In genomic region chr15:100615825-100616220, GRCm38 (mm10) we compare ENCODE assay signal across 8 mouse cellular contexts. TPM values are rescaled to one million over a fixed set of nuclear protein-coding genes. Genes with fewer than 3 reads are reported as not detected.
DNase-seq lines count a peak whose midpoint lies in the region; ATAC-seq lines count a peak whose summit lies in the region.

No protein-coding gene starts in this region.

- H3K4me2 ChIP-seq in heart, embryonic 12.5 days = peak overlapping the region; percentile 80
- peak overlapping the region; percentile 74 for H3K4me2 ChIP-seq in kidney, embryonic 16.5 days (replicated peaks; ENCODE audit: low read depth, low read length)
- H3K4me2 ChIP-seq in liver, embryonic 12.5 days = peak overlapping the region; percentile 92
- peak overlapping the region; percentile 67 for H3K4me2 ChIP-seq in stomach, embryonic 14.5 days (replicated peaks; ENCODE audit: low read depth, low read length)

- H3K9me3 ChIP-seq in erythroblast, embryonic 14.5 days (ENCODE audit: control insufficient read depth, low read length) = no peaks in the 10 kb centered on the region
- no peaks in the 10 kb centered on the region for H3K9me3 ChIP-seq in heart, embryonic 12.5 days (replicated peaks)
- no peaks in the 10 kb centered on the region for H3K9me3 ChIP-seq in kidney, embryonic 16.5 days (ENCODE audit: low read length)
- H3K9me3 ChIP-seq in liver, embryonic 12.5 days (replicated peaks) = no peaks in the 10 kb centered on the region
- H3K9me3 ChIP-seq in stomach, embryonic 14.5 days (ENCODE audit: control insufficient read depth, low read depth, low read length) = no peaks in the 10 kb centered on the region

- peak overlapping the region; percentile 97 for H3K9ac ChIP-seq in heart, embryonic 12.5 days
- H3K9ac ChIP-seq in kidney, embryonic 16.5 days (replicated peaks; ENCODE audit: low read length) = peak overlapping the region; percentile 97
- peak overlapping the region; percentile 99 for H3K9ac ChIP-seq in liver, embryonic 12.5 days
- H3K9ac ChIP-seq in stomach, embryonic 14.5 days (replicated peaks; ENCODE audit: low read depth, low read length) = peak overlapping the region; percentile 60

- DNase-seq in brain, embryonic 18.5 days (ENCODE audit: low read depth, low spot score) = peak; percentile 80
- peak; percentile 74 to 83 for DNase-seq in natural killer cell, adult 2 months (ENCODE audit: low spot score in 2 of 2)

- peak overlapping the region; percentile 89 for H3K4me3 ChIP-seq in erythroblast, embryonic 14.5 days (replicated peaks)
- H3K4me3 ChIP-seq in heart, embryonic 12.5 days = peak overlapping the region; percentile 99
- peak overlapping the region; percentile 91 for H3K4me3 ChIP-seq in kidney, embryonic 16.5 days (ENCODE audit: low read length)
- peak overlapping the region; percentile 97 for H3K4me3 ChIP-seq in liver, embryonic 12.5 days
- H3K4me3 ChIP-seq in stomach, embryonic 14.5 days (ENCODE audit: low read depth, low read length) = peak overlapping the region; percentile 60

- H3K27me3 ChIP-seq in erythroblast, embryonic 14.5 days (ENCODE audit: control insufficient read depth) = no peaks in the 10 kb centered on the region
- H3K27me3 ChIP-seq in heart, embryonic 12.5 days (replicated peaks) = no peaks in the 10 kb centered on the region
- no peaks in the 10 kb centered on the region for H3K27me3 ChIP-seq in kidney, embryonic 16.5 days (ENCODE audit: insufficient read depth, low read length)
- H3K27me3 ChIP-seq in liver, embryonic 12.5 days (replicated peaks) = no peaks in the 10 kb centered on the region
- H3K27me3 ChIP-seq in stomach, embryonic 14.5 days (ENCODE audit: control insufficient read depth, insufficient read depth, low read length) = no peaks in the 10 kb centered on the region

- under 1% methylated on average over 39 of the region's 43 CpGs for WGBS in heart, embryonic 12.5 days
- under 1% methylated on average over 36 of the region's 43 CpGs for WGBS in kidney, embryonic 16.5 days
- WGBS in liver, embryonic 12.5 days (ENCODE audit: insufficient replicate concordance) = under 1% methylated on average over 40 of the region's 43 CpGs
- WGBS in stomach, embryonic 14.5 days = under 1% methylated on average over 43 of the region's 43 CpGs

- peak; percentile 40 for ATAC-seq in CD4-positive, CD25-positive, alpha-beta regulatory T cell, adult 4 months
- ATAC-seq in heart, embryonic 12.5 days (ENCODE audit: insufficient number of reproducible peaks, low FRiP score) = peak; percentile 83
- peak; percentile 87 for ATAC-seq in kidney, embryonic 16.5 days (ENCODE audit: low FRiP score, low TSS enrichment)
- ATAC-seq in liver, embryonic 12.5 days = peak; percentile 78
- peak; percentile 85 for ATAC-seq in stomach, embryonic 14.5 days (ENCODE audit: insufficient number of reproducible peaks, insufficient read depth, low FRiP score, low read depth)

- H3K27ac ChIP-seq in heart, embryonic 12.5 days (ENCODE audit: poor library complexity, severe bottlenecking) = peak overlapping the region; percentile 99
- H3K27ac ChIP-seq in kidney, embryonic 16.5 days (ENCODE audit: low read length) = peak overlapping the region; percentile 99
- peak overlapping the region; percentile 99 for H3K27ac ChIP-seq in liver, embryonic 12.5 days
- peak overlapping the region; percentile 93 for H3K27ac ChIP-seq in stomach, embryonic 14.5 days (ENCODE audit: low read length)

- H3K4me1 ChIP-seq in erythroblast, embryonic 14.5 days (ENCODE audit: control insufficient read depth) = peaks cover 33% of the 10 kb centered on the region
- peaks cover 17% of the 10 kb centered on the region for H3K4me1 ChIP-seq in heart, embryonic 12.5 days (replicated peaks)
- H3K4me1 ChIP-seq in kidney, embryonic 16.5 days (ENCODE audit: insufficient read depth, low read length) = peaks cover 24% of the 10 kb centered on the region
- peaks cover 30% of the 10 kb centered on the region for H3K4me1 ChIP-seq in liver, embryonic 12.5 days
- peaks cover 3% of the 10 kb centered on the region; the same call in 1 of the 2 replicates for H3K4me1 ChIP-seq in stomach, embryonic 14.5 days (ENCODE audit: control insufficient read depth, insufficient read depth, low read length)

- peaks cover 46% of the 10 kb centered on the region for H3K36me3 ChIP-seq in erythroblast, embryonic 14.5 days (ENCODE audit: control insufficient read depth)
- H3K36me3 ChIP-seq in heart, embryonic 12.5 days = peaks cover 36% of the 10 kb centered on the region
- H3K36me3 ChIP-seq in kidney, embryonic 16.5 days (ENCODE audit: insufficient read depth, low read length) = peaks cover 29% of the 10 kb centered on the region
- peaks cover 41% of the 10 kb centered on the region for H3K36me3 ChIP-seq in liver, embryonic 12.5 days
- peaks cover 19% of the 10 kb centered on the region for H3K36me3 ChIP-seq in stomach, embryonic 14.5 days (ENCODE audit: control insufficient read depth, insufficient read depth, low read length)

RNA-seq across cellular contexts. Expression of gene Dazap2, which starts 0.7 kb away (rescaled TPM):
- polyA plus RNA-seq in CD4-positive, CD25-positive, alpha-beta regulatory T cell, adult 4 months (2017; shearing (Covaris generic)) = 100 to 1,000 TPM; 682 to 766 TPM
- 6.5 and 6.8 TPM in 2 replicates for polyA plus RNA-seq in erythroblast, embryonic 14.5 days (2012)
- 193 and 200 TPM in 2 replicates for polyA plus RNA-seq in heart, embryonic 12.5 days (2016; fragmentation: Nextera tagmentation; extraction: Ambion mirVana)
- polyA plus RNA-seq in kidney, embryonic 16.5 days (2015; fragmentation: Nextera tagmentation; extraction: Ambion mirVana) = 262 and 290 TPM in 2 replicates
- 163 and 167 TPM in 2 replicates for polyA plus RNA-seq in liver, embryonic 12.5 days (2016; fragmentation: Nextera tagmentation; extraction: Ambion mirVana)
- polyA plus RNA-seq in stomach, embryonic 14.5 days (2014; fragmentation: Nextera tagmentation; extraction: Ambion mirVana) = 232 and 245 TPM in 2 replicates

RNA-seq across cellular contexts. Expression of gene Pou6f1, which starts 16.0 kb away (rescaled TPM):
- 10 to 100 TPM; 13.3 to 17.4 TPM for polyA plus RNA-seq in CD4-positive, CD25-positive, alpha-beta regulatory T cell, adult 4 months (2017; shearing (Covaris generic))
- 0.04 and 0.05 TPM in 2 replicates for polyA plus RNA-seq in erythroblast, embryonic 14.5 days (2012)
- 4.7 and 5.4 TPM in 2 replicates for polyA plus RNA-seq in heart, embryonic 12.5 days (2016; fragmentation: Nextera tagmentation; extraction: Ambion mirVana)
- polyA plus RNA-seq in kidney, embryonic 16.5 days (2015; fragmentation: Nextera tagmentation; extraction: Ambion mirVana) = 10.1 and 10.2 TPM in 2 replicates
- 0.41 and 0.45 TPM in 2 replicates for polyA plus RNA-seq in liver, embryonic 12.5 days (2016; fragmentation: Nextera tagmentation; extraction: Ambion mirVana)
- polyA plus RNA-seq in stomach, embryonic 14.5 days (2014; fragmentation: Nextera tagmentation; extraction: Ambion mirVana) = 9.3 and 9.6 TPM in 2 replicates

RNA-seq across cellular contexts. Expression of gene Smagp, which starts 20.9 kb away (rescaled TPM):
- polyA plus RNA-seq in CD4-positive, CD25-positive, alpha-beta regulatory T cell, adult 4 months (2017; shearing (Covaris generic)) = not detected
- 0.27 and 0.44 TPM in 2 replicates for polyA plus RNA-seq in erythroblast, embryonic 14.5 days (2012)
- 15.0 and 18.0 TPM in 2 replicates for polyA plus RNA-seq in heart, embryonic 12.5 days (2016; fragmentation: Nextera tagmentation; extraction: Ambion mirVana)
- polyA plus RNA-seq in kidney, embryonic 16.5 days (2015; fragmentation: Nextera tagmentation; extraction: Ambion mirVana) = 41.6 and 45.4 TPM in 2 replicates
- polyA plus RNA-seq in liver, embryonic 12.5 days (2016; fragmentation: Nextera tagmentation; extraction: Ambion mirVana) = 10.5 and 11.4 TPM in 2 replicates
- polyA plus RNA-seq in stomach, embryonic 14.5 days (2014; fragmentation: Nextera tagmentation; extraction: Ambion mirVana) = 33.3 and 36.8 TPM in 2 replicates

RNA-seq across cellular contexts. Expression of gene Bin2, which starts 53.5 kb away (rescaled TPM):
- 100 to 1,000 TPM; 283 to 390 TPM for polyA plus RNA-seq in CD4-positive, CD25-positive, alpha-beta regulatory T cell, adult 4 months (2017; shearing (Covaris generic))
- polyA plus RNA-seq in erythroblast, embryonic 14.5 days (2012) = 1.6 and 2.2 TPM in 2 replicates
- 3.7 and 6.3 TPM in 2 replicates for polyA plus RNA-seq in heart, embryonic 12.5 days (2016; fragmentation: Nextera tagmentation; extraction: Ambion mirVana)
- 2.1 and 3.0 TPM in 2 replicates for polyA plus RNA-seq in kidney, embryonic 16.5 days (2015; fragmentation: Nextera tagmentation; extraction: Ambion mirVana)
- 40.5 and 40.6 TPM in 2 replicates for polyA plus RNA-seq in liver, embryonic 12.5 days (2016; fragmentation: Nextera tagmentation; extraction: Ambion mirVana)
- 3.2 and 6.6 TPM in 2 replicates for polyA plus RNA-seq in stomach, embryonic 14.5 days (2014; fragmentation: Nextera tagmentation; extraction: Ambion mirVana)

Comparison
In these comparisons a context has a peak if more than half of its experiments do, and no peak if none do; other contexts are left out.
1. Peak in every context shown above with its lines: DNase-seq, ATAC-seq, H3K4me3 ChIP-seq and H3K27ac ChIP-seq.
2. RNA of gene Dazap2, which starts 0.7 kb away (polyA plus RNA-seq): 682 to 766 TPM in CD4-positive, CD25-positive, alpha-beta regulatory T cell, adult 4 months, 262 to 290 TPM in kidney, embryonic 16.5 days, 232 to 245 TPM in stomach, embryonic 14.5 days, 193 to 200 TPM in heart, embryonic 12.5 days and 163 to 167 TPM in liver, embryonic 12.5 days; 6.5 to 6.8 TPM in erythroblast, embryonic 14.5 days; every median in the first group is over 10 times any median in the second.